Mouse (Mus musculus) CH12.LX (cell line): Measurements from ENCODE around the gene Ankrd11. TPM values are rescaled to one million over a fixed set of nuclear protein-coding genes. Genes with fewer than 3 reads are reported as not detected.

Experiments used
- DNase-seq: peaks from one replicate; pipeline ENCODE4 v3.0.0-alpha.2; 2013; ENCODE audit errors: extremely low read depth
- H3K27ac ChIP-seq: 2 replicates; pipeline ENCODE4 v1.5.1; 2012; ENCODE audit warnings: low read depth, mild to moderate bottlenecking, control low read depth, moderate library complexity; ENCODE audit not compliant: insufficient read depth
- H3K27me3 ChIP-seq: replicated peaks from 2 replicates; pipeline ENCODE3; 2012; ENCODE audit warnings: inconsistent platforms
- H3K36me3 ChIP-seq, 2 experiments: replicated peaks in 1 of 2; 2 replicates each; pipeline versions ENCODE3 to v1.6.1; 2012; ENCODE audit warnings: inconsistent platforms in 1 of 2, low read length in 1 of 2, mild to moderate bottlenecking in 1 of 2, mixed read lengths in 1 of 2, moderate library complexity in 1 of 2; ENCODE audit not compliant: control insufficient read depth in 1 of 2, insufficient read depth in 1 of 2
- H3K4me1 ChIP-seq, 2 experiments: 2 replicates each; pipeline ENCODE4 v1.6.1; 2012; ENCODE audit warnings: inconsistent platforms in 1 of 2, moderate library complexity in 1 of 2; ENCODE audit not compliant: insufficient read depth in 2 of 2, control insufficient read depth in 1 of 2
- H3K4me2 ChIP-seq: 2 replicates; pipeline ENCODE4 v1.6.1; 2012; ENCODE audit warnings: low read depth, mild to moderate bottlenecking, control low read depth; ENCODE audit not compliant: poor library complexity, insufficient read depth, severe bottlenecking
- H3K4me3 ChIP-seq, 3 experiments: fragments of 150-350 bp in 1 of 3; sonication (generic) in 1 of 3; replicated peaks in 1 of 3; 2 replicates each; pipeline versions ENCODE3 to v1.5.1; 2011 to 2012; ENCODE audit warnings: low read depth in 2 of 3, low read length in 2 of 3, mild to moderate bottlenecking in 2 of 3, moderate library complexity in 2 of 3, control low read depth in 1 of 3, improper control_type of control experiment in 1 of 3, inconsistent platforms in 1 of 3, mixed read lengths in 1 of 3; ENCODE audit not compliant: poor library complexity in 1 of 3
- H3K79me2 ChIP-seq: replicated peaks from 2 replicates; pipeline ENCODE4 v1.6.1; 2012; ENCODE audit warnings: mild to moderate bottlenecking, moderate library complexity; ENCODE audit not compliant: control insufficient read depth, poor library complexity, insufficient read depth, severe bottlenecking; ENCODE audit errors: extremely low read depth
- H3K9ac ChIP-seq: 2 replicates; pipeline ENCODE4 v1.6.1; 2012; ENCODE audit warnings: low read depth, mild to moderate bottlenecking, control low read depth, moderate library complexity; ENCODE audit not compliant: insufficient read depth
- H3K9me3 ChIP-seq: replicated peaks from 2 replicates; pipeline ENCODE3; 2012; ENCODE audit warnings: low read length, inconsistent platforms, mixed read lengths
- BHLHE40 ChIP-seq: IDR thresholded peaks from 2 replicates; pipeline ENCODE4 v1.6.1; 2011; ENCODE audit warnings: mild to moderate bottlenecking, low read depth, low read length, improper control_type of control experiment
- CHD1 ChIP-seq: IDR thresholded peaks from 2 replicates; pipeline ENCODE4 v1.6.1; 2012; ENCODE audit warnings: low read depth, low read length, improper control_type of control experiment, inconsistent platforms
- CTCF ChIP-seq, 2 experiments: IDR thresholded peaks in 1 of 2; conservative IDR thresholded peaks in 1 of 2; 2 replicates each; pipeline ENCODE4 v1.5.1; 2011 to 2012; ENCODE audit warnings: low read depth in 2 of 2, low read length in 2 of 2, improper control_type of control experiment in 1 of 2, inconsistent platforms in 1 of 2, mild to moderate bottlenecking in 1 of 2, moderate library complexity in 1 of 2
- ELF1 ChIP-seq: IDR thresholded peaks from 2 replicates; pipeline ENCODE4 v1.6.1; 2014; ENCODE audit warnings: low read depth, mild to moderate bottlenecking, inconsistent platforms, low read length, improper control_type of control experiment
- EP300 ChIP-seq: IDR thresholded peaks from 2 replicates; pipeline ENCODE4 v1.6.1; 2011; ENCODE audit warnings: low read length, improper control_type of control experiment
- ETS1 ChIP-seq: conservative IDR thresholded peaks from 2 replicates; pipeline ENCODE4 v1.6.1; 2012; ENCODE audit warnings: low read depth, mild to moderate bottlenecking, inconsistent platforms, low read length, improper control_type of control experiment, moderate library complexity
- GABPA ChIP-seq: IDR thresholded peaks from 2 replicates; pipeline ENCODE4 v1.6.1; 2012; ENCODE audit warnings: low read depth, low read length, improper control_type of control experiment, inconsistent platforms; ENCODE audit not compliant: insufficient replicate concordance
- IRF4 ChIP-seq: IDR thresholded peaks from 2 replicates; pipeline ENCODE4 v1.6.1; 2014; ENCODE audit warnings: low read depth, mild to moderate bottlenecking, inconsistent platforms, low read length, improper control_type of control experiment
- JUN ChIP-seq: IDR thresholded peaks from 2 replicates; pipeline ENCODE4 v1.6.1; 2011; ENCODE audit warnings: low read depth, mild to moderate bottlenecking, low read length, improper control_type of control experiment, moderate library complexity; ENCODE audit not compliant: insufficient read depth
- JUND ChIP-seq: conservative IDR thresholded peaks from 2 replicates; pipeline ENCODE4 v1.6.1; 2011; ENCODE audit warnings: low read depth, low read length, improper control_type of control experiment
- MAFK ChIP-seq: IDR thresholded peaks from 2 replicates; pipeline ENCODE4 v1.6.1; 2011; ENCODE audit warnings: low read length, improper control_type of control experiment; ENCODE audit not compliant: insufficient replicate concordance
- MAX ChIP-seq: IDR thresholded peaks from 2 replicates; pipeline ENCODE4 v1.6.1; 2011; ENCODE audit warnings: low read length, improper control_type of control experiment
- MXI1 ChIP-seq: IDR thresholded peaks from 2 replicates; pipeline ENCODE4 v1.6.1; 2011; ENCODE audit warnings: mild to moderate bottlenecking, low read depth, low read length, improper control_type of control experiment
- MYC ChIP-seq: IDR thresholded peaks from 2 replicates; pipeline ENCODE4 v1.6.1; 2011; ENCODE audit warnings: low read depth, mild to moderate bottlenecking, improper control_type of control experiment, low read length
- NELFE ChIP-seq: IDR thresholded peaks from 2 replicates; pipeline ENCODE4 v1.6.1; 2011; ENCODE audit warnings: low read depth, low read length, improper control_type of control experiment
- NRF1 ChIP-seq: IDR thresholded peaks from 2 replicates; pipeline ENCODE4 v1.6.1; 2014; ENCODE audit warnings: low read depth, mild to moderate bottlenecking, inconsistent platforms, low read length, improper control_type of control experiment, moderate library complexity
- PAX5 ChIP-seq: IDR thresholded peaks from 2 replicates; pipeline ENCODE4 v1.6.1; 2012; ENCODE audit warnings: low read length, inconsistent platforms, mixed read lengths
- POLR2A ChIP-seq: IDR thresholded peaks from 2 replicates; pipeline ENCODE4 v1.6.1; 2011; ENCODE audit warnings: low read depth, mild to moderate bottlenecking, improper control_type of control experiment, low read length
- POLR2AphosphoS2 ChIP-seq: IDR thresholded peaks from 2 replicates; pipeline ENCODE4 v1.6.1; 2011; ENCODE audit warnings: low read depth, low read length, improper control_type of control experiment
- RAD21 ChIP-seq: IDR thresholded peaks from 2 replicates; pipeline ENCODE4 v1.6.1; 2011; ENCODE audit warnings: low read depth, mild to moderate bottlenecking, low read length, improper control_type of control experiment, moderate library complexity
- RCOR1 ChIP-seq: conservative IDR thresholded peaks from 2 replicates; pipeline ENCODE4 v1.6.1; 2012; ENCODE audit warnings: low read depth, mild to moderate bottlenecking, inconsistent platforms, low read length, improper control_type of control experiment
- SIN3A ChIP-seq: IDR thresholded peaks from 2 replicates; pipeline ENCODE4 v1.6.1; 2012; ENCODE audit warnings: low read length, improper control_type of control experiment, inconsistent platforms
- SMC3 ChIP-seq: IDR thresholded peaks from 2 replicates; pipeline ENCODE4 v1.6.1; 2011; ENCODE audit warnings: low read depth, low read length, improper control_type of control experiment
- TBP ChIP-seq: conservative IDR thresholded peaks from 2 replicates; pipeline ENCODE4 v1.6.1; 2011; ENCODE audit warnings: low read depth, low read length, improper control_type of control experiment
- UBTF ChIP-seq: IDR thresholded peaks from 2 replicates; pipeline ENCODE4 v1.6.1; 2012; ENCODE audit warnings: low read depth, mild to moderate bottlenecking, inconsistent platforms, low read length, improper control_type of control experiment, moderate library complexity
- USF2 ChIP-seq: conservative IDR thresholded peaks from 2 replicates; pipeline ENCODE4 v1.6.1; 2011; ENCODE audit warnings: low read depth, low read length, improper control_type of control experiment
- ZC3H11A ChIP-seq: IDR thresholded peaks from 2 replicates; pipeline ENCODE4 v1.6.1; 2012; ENCODE audit warnings: low read depth, mild to moderate bottlenecking, inconsistent platforms, low read length, improper control_type of control experiment
- ZNF384 ChIP-seq: IDR thresholded peaks from 2 replicates; pipeline ENCODE4 v1.6.1; 2012; ENCODE audit warnings: low read depth, low read length, improper control_type of control experiment, inconsistent platforms
- dilution Hi-C: fragments of 300-500 bp; cut with MboI; formaldehyde crosslinking; loops from 2 replicates; pipeline ENCODE4 v1.14.3; 2020; ENCODE audit warnings: low sequenced_read_pairs; ENCODE audit not compliant: extremely low pct_unique_long_range_greater_than_20kb, extremely low pct_ligation_motif_present
- in situ Hi-C: fragments of 300-500 bp; cut with MboI; formaldehyde crosslinking; loops from 3 replicates; pipeline ENCODE4 v1.14.3; 2019; ENCODE audit warnings: low sequenced_read_pairs, low pct_ligation_motif_present, low pct_unique_long_range_greater_than_20kb, mixed read lengths
- polyA plus RNA-seq: library from polyadenylated mRNA; unstranded; fragments of >175 nt; gene quantifications from 2 replicates; pipeline ENCODE4 v1.2.1, GENCODE M21; 2012; ENCODE audit warnings: low read depth; ENCODE audit not compliant: insufficient read length
- total RNA-seq, 2 experiments: library from RNA; depleted of rRNA; stranded (reverse); fragments of 300-350 nt in 1 of 2; fragments of >200 nt in 1 of 2; gene quantifications; 2 replicates each; pipeline ENCODE4 v1.2.3; 2012 to 2014

Ankrd11 gene
- total and polyA plus RNA-seq, 3 experiments: 37.4 to 74.9 (median 60.7) TPM

GRCm38 (mm10) chr8:123032730-123033129, 9.3 kb downstream of the Ankrd11 start:
- H3K4me1 ChIP-seq: peaks cover 32 to 87% of the 10 kb centered on the region in 2 experiments
- peak overlapping the region; percentile 53; the same call in 1 of the 2 replicates for H3K27ac ChIP-seq

GRCm38 (mm10) chr8:123031321-123031978, 10.6 kb downstream of the Ankrd11 start:
- H3K4me1 ChIP-seq: peaks cover 29 to 88% of the 10 kb centered on the region in 2 experiments
- no peaks in the 10 kb centered on the region for H3K27me3 ChIP-seq
- in situ Hi-C loops (no loop called here), dilution Hi-C loops (no loop called here)
- no peak for TF ChIP-seq NRF1
- no peak for TF ChIP-seq JUN
- TF ChIP-seq CHD1: no peak
- TF ChIP-seq IRF4: no peak
- TF ChIP-seq CTCF (conservative IDR thresholded peaks at IDR 0.05 in 1 of 2, IDR thresholded peaks at IDR 0.05 in 1 of 2; ENCODE audit: low read depth in 2 of 2, low read length in 2 of 2): no peak
- TF ChIP-seq PAX5: no peak
- no peak for TF ChIP-seq SIN3A
- no peak for TF ChIP-seq EP300
- no peak for TF ChIP-seq GABPA
- no peak for TF ChIP-seq UBTF
- no peak for TF ChIP-seq MXI1
- no peak for TF ChIP-seq USF2
- TF ChIP-seq ZNF384: no peak
- H3K27ac ChIP-seq: no peak overlapping the region
- no peak overlapping the region for H3K4me3 ChIP-seq
- peaks cover 97% of the 10 kb centered on the region for H3K79me2 ChIP-seq
- H3K9ac ChIP-seq: no peak overlapping the region
- H3K9me3 ChIP-seq: no peaks in the 10 kb centered on the region
- peaks cover 0 to 45% of the 10 kb centered on the region in 2 experiments for H3K36me3 ChIP-seq
- no peak overlapping the region for H3K4me2 ChIP-seq
- DNase-seq: no peak

More at GRCm38 (mm10) chr8:123032730-123033129, 9.3 kb downstream of the Ankrd11 start:
- TF ChIP-seq MAX (0 out of 2 replicates have a peak, but pooled peaks have one; percentile 18), ZC3H11A (no peak), NELFE (no peak), SMC3 (no peak), JUN (no peak), ETS1 (0 out of 2 replicates have a peak, but pooled peaks have one; percentile 22), BHLHE40 (peak; percentile 39; the same call in 1 of the 2 replicates), TBP (no peak), PAX5 (no peak), MAFK (no peak), CTCF (conservative IDR thresholded peaks at IDR 0.05 in 1 of 2, IDR thresholded peaks at IDR 0.05 in 1 of 2; ENCODE audit: low read depth in 2 of 2, low read length in 2 of 2) (no peak), RCOR1 (no peak), GABPA (no peak), JUND (no peak), MYC (0 out of 2 replicates have a peak, but pooled peaks have one; percentile 42), EP300 (0 out of 2 replicates have a peak, but pooled peaks have one; percentile 12), MXI1 (no peak), RAD21 (no peak), NRF1 (no peak), ELF1 (0 out of 2 replicates have a peak, but pooled peaks have one; percentile 27), POLR2A (no peak), SIN3A (peak; percentile 59; the same call in 1 of the 2 replicates), USF2 (no peak), IRF4 (0 out of 2 replicates have a peak, but pooled peaks have one; percentile 15), POLR2AphosphoS2 (no peak), ZNF384 (peak; percentile 85)
- Histone ChIP-seq H3K4me3 (no peak overlapping the region), H3K9ac (no peak overlapping the region), H3K36me3 (peaks cover 0 to 46% of the 10 kb centered on the region in 2 experiments), H3K27me3 (no peaks in the 10 kb centered on the region), H3K4me2 (0 out of 2 replicates have a peak overlapping the region, but pooled peaks have one; percentile 35), H3K79me2 (peaks cover 97% of the 10 kb centered on the region), H3K9me3 (no peaks in the 10 kb centered on the region)
- in situ Hi-C loops (no loop called here), dilution Hi-C loops (no loop called here)
- peak; percentile 66 for DNase-seq
